Mouse (Mus musculus) CD4-positive, CD25-positive, alpha-beta regulatory T cell, adult 2 months (primary cell): ENCODE results near the gene Cnpy3.
"Not testable (repeated sequence)": the region's sequence is repeated elsewhere in the genome, so short reads cannot be mapped to it uniquely, and the experiment has no call there.

ENCODE experiments used
- DNase-seq: peaks from one replicate; pipeline ENCODE4 v3.0.0-alpha.2; 2012; ENCODE audit warnings: low read depth, low spot score

Cnpy3 gene

DNA sequence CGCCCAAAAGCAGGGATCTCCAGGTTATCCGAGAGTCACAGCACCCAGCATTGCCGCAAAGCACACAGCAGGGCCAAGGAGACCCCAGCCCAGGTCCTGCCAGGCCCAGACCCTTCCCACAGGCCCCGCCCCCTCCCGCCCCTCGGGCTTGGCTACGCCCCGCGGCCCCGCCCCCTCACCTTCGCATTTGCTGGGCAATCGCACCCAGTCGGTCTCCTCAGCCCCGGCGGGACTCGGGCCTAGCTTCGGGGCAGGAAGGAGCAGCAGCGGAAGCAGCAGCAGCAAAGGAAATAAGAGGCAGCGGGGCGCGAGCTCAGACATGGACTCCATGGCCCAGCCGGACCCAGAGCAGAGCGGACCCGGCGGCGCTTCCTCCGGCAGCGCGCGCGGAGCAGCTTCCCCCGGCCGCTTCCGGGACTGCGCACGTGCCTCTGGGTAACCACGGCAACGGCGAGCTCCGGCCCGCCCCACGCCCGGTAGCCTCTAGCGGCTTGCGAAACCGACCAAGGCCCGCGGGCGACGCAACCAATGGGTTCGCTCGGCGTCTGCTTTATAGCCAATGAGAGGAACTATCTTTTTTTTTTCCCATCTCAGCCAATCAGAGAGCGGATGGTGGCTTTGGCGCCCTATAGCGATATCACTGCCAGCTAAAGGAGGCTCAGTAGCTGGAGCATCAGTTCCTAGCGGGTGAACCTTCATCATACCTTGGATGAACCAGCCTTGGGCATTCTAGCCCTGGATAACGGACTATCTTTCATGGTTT lies at the start of gene Cnpy3:
Cnpy3 (minus strand) TSS at position 421 of the 763 bp plus-strand sequence.
- peak; percentile 100 for DNase-seq

DNA sequence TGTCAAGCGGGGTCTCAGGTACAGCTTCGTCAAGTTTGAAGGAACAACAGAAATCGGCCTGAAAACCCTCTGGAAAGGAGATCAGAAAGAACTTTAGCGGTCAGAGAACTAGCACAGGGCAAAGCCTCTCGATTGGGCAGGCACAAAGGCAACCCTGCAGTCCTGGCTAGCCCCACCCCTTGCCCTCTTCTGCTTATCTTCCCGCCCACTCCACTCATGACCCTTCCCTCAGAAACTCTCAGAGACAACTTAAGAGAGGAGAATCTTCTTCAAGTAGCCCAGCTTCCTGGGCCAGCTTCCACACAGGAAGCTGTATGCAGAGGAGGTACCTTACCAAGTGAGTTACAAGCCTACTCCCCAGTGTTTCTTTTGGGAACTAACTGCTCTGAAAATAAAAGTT lies 49.7 kb upstream of the Cnpy3 start:
- no peak for DNase-seq

DNA sequence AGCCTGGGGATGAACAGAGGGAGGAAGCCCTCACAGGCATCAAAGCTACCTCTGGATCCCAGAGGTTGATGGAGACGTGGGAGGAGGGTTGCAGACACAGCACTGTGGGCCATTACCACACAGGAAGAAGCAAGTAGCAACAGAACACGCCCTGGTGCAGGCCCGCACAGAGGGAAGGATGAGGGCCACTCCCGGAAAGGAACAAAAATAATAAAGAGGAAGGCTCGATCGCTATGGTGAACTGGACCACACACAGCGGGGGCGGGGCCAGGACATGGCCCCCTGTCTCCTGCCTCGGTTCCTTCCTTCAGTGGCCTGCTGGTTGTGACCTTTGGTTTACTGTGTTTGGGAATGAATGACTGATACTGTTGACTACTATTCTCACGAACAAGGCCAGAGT lies 47.7 kb upstream of the Cnpy3 start:
- DNase-seq = no peak

DNA sequence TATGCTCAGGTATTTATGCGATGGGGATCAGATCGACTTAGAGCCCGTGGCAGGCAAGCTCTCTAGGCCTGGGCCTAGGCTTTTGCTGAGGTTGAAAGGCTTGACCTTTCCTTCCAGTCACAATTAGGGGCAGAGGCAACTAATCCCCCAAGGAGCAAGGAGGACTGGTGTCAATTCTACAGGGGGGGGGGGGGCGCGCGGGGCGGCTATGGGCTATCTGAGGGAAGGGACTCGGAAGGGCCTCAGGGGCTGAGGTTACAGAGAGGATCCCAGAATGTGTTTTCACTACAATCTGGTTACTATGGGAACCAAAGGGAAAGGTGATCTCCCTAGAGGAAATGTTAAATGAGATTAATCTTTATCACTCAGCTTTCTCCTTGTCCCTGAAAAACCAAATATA lies 45.4 kb upstream of the Cnpy3 start:
- no peak for DNase-seq

DNA sequence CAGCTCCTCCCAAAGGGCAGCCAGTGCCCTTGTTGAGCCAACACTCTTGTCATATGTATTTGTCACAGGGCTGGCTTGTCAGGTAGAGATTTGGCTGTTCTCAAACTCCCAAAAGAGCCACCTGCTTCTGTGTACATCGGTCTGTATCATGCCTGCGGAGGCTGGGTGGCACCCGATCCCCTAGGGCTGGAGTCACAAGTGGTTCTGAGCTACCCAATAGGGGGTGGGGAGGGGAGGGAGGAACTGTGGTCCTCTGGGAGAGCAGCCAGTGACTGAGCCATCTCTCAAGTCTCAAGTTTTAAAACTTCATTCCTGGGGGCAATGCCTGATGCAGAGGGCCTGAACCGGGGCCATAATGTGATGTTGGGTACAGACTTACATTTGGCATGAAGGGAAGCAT lies 44.7 kb upstream of the Cnpy3 start:
- no peak for DNase-seq

DNA sequence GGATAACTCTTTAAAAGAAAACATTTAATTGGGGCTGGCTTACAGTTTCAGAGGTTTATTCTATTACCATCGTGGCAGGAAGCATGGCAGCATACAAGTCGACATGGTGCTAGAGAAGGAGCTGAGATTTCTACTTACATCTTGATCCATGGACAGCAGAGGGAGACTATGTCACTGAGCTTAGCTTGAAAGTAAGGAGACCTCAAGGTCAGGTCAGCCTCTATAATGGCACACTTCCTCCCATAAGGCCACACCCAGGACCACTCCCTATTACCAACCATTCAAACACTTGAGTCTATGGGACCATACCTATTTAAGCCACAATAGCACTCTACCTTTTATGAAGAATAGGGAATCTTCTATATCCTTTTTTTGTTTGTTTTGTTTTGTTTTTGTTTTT lies 40.9 kb upstream of the Cnpy3 start:
- no peak for DNase-seq

DNA sequence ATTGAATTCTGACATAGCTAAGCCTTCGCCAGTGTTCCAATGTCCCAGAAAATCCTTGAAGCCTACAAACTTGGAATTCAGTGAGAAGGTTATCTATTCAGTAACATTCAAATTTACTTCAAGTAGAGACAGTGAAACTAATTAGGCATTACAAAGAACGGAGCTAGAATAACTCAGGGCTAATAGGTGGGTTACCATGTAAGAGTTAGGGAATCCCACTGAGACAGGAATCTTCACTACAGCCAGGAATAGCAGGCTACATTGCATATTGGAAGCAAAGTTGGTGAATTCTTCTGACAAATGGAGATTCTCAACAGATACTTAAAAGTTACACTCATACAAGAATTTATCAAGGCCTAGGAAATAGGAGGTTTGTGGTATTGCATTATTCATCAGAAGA lies 36.0 kb upstream of the Cnpy3 start:
- DNase-seq = not testable (repeated sequence)

DNA sequence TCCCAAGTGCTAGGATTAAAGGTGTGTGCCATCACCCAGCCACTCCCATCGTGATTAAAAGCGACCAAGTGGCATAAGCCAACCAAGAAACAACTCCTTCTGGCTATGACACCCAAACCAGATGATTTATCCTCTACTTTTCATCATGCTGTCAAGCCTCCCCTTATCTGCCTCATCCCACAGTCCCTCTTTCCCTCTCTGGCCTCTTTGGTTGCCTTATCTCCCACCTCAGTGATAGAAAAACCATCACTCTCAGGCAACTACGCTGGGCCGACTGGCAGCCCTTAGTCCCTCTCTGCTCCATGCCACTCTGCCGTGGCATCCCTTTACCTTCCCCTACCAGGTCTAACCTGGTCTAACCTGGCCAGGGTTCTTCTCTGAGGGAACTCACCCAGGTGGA lies 34.9 kb upstream of the Cnpy3 start:
- no peak for DNase-seq

DNA sequence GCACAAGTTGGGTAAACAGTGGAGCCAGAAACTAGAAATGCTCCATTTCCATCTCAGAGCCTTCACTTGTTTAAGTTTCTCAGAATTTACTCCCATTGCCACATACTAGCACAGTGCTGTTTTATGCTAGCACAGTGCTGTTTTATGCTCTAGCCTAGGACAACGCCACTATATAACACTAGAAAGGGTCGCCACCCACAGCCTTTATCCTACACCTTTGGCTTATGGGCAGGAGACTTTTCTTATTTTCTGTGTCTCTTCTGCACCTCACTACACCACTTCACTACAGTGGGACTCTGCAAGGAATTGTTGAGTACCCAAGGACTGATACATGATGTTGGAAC lies 31.2 kb upstream of the Cnpy3 start:
- DNase-seq = no peak

DNA sequence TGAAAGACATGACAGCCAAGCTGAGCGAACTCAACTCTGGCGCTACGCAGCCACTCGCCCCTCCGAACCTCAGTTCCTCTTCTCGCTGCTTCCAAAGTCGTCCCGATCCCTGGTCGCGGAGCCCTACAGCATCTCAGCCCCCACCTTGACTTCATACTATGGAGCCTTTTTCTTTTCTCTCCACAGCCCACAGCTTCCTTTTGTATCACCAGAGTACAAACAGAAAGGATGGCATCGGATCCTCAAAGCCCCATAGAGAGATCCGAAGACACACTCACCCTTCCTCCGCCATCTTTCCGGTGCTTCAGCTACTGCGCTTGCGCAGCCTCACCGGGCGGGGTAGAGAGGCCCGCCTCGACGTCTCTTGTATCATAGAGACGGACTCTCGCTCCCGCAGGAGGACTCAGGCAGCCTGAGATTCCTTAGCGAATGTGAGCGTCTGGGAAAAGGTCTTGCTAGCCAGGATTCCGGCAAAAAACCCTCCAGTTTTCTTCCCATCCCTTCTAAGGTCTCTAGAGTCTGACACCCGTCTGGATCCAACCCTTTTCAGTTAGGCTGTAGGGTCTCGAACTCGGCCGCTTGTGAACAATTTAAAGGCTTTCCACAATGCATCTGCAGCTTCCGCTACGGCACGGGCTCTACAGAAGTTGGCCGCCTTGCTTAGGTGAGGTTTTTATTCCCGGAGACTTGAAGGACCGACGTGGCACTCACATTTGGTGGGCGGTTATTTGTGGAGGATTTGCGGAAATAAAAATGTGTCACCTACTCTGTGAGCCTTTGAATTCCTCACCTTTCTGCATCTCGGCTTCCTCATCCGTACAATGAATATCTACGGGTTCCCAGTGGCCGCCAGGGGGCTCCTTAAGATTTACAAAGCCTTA lies 30.6 kb upstream of the Cnpy3 start, which contains the start of gene Rpl7l1:
Rpl7l1 (minus strand) TSS at position 332 of the 881 bp plus-strand sequence.
- peak; percentile 94 for DNase-seq

DNA sequence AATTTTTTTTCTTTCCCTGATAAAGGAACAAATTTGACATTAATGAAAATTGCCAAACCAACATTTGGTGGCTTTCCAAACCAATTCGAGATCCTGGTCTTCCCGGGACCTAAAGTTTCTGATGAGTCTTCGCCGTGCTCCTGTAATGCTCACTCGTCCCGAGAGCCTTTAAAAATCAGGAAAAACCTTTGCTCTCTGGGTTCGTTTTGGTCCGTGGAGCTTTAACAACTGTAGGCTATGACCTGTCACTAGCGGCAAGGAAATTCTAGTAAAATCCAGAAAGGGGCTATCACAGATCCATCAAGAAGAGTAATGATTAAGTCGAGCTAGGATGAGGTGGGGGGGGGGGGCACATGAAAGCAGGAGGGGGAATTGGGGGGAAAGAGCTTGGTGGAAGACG lies 29.9 kb upstream of the Cnpy3 start:
- DNase-seq = no peak

DNA sequence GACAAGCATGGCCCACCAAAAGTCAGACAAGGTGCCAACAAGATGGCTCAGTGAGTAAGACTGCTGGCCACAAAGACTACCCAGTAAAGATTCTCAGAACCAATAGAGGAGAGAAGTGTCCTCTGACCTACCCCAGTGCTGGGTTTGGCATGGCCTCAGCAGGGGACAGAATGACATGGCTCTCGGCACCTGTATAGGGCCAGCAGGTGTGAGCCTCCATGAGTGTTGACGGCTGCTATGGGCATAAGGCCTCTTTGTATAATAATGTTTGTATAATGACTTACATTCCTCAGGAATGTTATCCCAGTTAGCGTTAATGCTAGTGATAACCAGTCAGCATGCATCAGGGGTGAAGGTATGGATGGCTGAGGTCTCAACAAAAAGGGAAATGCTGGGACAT lies 24.1 kb upstream of the Cnpy3 start:
- no peak for DNase-seq

DNA sequence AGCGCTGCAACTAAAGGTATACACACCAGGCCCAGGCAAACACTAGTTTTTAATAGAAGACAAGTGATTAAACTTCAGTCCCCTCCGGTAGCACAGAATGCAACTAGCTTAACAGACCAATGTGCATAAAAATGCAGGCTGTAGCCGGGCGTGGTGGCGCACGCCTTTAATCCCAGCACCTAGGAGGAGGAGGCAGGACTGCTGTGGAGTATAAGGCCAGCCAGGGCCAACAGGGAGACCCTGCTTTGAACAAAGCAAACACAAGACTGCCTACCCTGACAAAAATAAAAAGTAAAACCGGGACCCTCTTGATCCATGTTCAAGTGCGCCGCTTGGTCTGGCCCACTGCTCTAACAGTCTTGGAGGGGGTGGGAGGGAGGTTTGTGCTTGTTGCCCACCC lies 23.1 kb upstream of the Cnpy3 start:
- DNase-seq = no peak

DNA sequence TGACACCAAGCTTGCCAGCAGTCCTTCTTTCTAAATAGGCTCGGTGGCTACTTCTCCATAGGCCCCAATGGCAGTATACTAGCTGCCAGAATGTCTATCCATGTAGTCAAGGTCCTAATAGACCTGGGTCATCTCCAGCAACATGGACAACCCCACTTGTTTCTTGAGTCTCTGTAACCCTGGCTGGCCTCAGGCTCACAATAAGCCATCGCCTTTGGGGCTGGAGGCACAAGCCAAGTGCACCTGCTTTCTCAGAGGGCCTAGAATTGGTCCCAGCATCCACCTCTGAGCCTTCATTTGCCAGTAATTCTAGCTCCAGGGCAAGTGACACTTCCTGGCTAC lies 22.1 kb upstream of the Cnpy3 start:
- DNase-seq = no peak

DNA sequence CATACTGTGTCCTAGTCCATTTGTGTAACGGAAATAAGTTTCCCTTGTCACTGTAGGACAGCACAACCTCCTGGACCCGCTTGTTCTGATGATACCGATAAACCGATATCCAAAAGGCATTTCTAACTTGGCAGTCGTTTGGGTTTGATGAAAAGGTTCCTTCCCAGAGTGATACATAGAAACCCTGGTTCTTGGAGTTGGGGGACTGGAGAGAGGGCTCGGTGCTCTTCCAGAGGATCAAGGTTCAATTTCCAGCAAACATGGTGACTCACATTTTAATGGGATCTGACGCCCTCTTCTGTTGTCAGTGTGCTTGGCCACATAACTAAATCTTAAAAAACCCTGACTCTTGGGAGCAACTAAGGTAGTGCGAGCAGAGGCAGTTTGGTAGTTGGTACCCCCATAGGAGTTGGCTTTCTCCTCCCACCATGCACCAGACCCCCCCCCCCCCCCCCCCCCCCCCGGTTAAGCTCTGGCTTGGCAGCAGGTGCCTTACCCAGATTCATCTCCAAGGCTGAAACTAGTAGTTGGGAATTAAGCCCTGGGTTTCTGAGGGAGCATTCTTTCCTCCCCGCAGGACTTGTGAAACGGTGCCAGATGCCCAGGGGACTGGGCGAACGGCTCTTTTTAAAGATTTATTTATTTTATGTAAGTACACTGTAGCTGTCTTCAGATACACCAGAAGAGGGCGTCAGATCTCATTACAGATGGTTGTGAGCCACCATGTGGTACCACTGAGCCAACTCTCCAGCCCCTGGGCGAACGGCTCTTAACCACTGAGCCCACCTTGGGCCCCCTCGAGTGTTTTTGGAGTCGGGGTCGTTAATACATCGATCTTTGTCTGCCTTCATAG lies 21.5 kb upstream of the Cnpy3 start:
- DNase-seq = peak; percentile 44

DNA sequence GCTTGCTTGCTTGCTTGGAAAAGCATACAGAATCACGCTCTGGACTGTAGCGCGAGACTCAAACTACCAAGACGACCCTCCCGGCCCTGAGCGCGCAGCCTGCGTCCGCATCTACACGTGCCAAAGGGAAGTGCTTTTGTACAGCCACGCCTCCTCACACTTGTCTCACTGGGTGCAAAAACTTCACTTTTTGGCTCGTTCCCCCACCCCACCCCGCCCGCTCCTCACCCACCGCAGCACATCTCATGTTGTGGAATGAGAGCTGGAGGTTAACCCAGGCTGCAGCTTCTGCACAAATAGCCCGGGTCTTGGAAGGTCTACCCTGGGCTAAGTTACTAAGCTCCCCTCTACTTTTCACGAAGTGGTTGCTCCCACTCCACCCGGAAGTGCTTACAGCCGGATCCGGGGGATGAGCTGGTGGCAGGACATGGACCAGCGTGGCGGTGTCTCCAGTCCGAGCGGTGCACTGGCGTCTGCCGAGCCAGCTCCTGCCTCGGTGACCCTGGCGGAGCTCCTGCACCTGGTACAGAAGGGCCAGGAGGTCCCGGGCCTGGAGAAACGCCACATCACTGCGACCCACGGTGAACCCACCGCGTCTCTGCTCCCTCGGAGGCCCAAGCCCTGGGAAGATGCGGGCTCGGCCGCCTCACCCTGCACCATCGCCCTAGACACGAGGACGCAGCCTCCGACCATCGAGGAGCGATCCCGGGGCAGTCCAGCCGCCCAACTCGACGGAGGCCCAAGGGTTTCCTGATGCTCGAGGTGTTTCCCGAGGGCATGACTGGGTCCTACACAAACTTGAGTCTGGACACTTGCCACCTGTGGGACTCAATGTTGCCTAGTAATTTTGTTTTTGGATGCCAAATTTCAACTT lies 20.6 kb upstream of the Cnpy3 start, which contains the start of gene 2310039H08Rik:
2310039H08Rik (plus strand) TSS at position 232 of the 874 bp plus-strand sequence.
- peak; percentile 83 for DNase-seq

DNA sequence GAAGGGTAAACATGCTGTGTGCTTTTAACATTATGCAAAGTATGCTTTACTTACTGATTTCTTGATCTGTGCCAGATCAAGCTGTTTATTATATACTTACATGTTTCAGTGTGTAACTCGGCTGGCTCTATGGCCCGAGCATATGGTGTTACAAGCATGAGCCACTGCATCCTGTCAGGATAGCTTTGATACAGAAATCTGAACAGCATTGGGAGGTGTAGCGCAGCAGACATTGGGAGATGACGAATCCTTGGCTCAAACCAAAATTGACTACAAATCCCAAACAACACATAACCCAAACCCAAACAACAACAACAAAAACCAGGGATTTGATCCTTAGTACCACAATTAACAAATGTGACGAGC lies 20.0 kb upstream of the Cnpy3 start:
- no peak for DNase-seq

DNA sequence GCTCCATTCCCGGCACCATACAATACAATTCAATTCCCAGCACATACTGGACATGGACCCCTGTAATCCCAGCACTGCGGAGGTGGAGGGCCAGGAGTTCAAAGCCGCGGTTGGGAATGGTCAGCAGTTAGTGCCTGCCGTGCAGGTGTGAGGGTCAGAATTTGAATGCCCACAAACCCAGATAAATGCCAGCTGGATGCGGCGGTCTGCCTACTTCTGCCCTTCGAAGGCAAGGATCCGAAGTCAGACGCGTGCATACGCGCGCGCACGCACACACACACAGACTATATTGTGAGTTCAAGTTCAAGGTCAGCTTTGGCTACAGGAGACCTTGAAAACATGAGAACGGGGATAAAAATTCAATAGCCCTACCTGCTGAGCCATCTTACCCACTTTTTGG lies 19.6 kb upstream of the Cnpy3 start:
- no peak for DNase-seq

DNA sequence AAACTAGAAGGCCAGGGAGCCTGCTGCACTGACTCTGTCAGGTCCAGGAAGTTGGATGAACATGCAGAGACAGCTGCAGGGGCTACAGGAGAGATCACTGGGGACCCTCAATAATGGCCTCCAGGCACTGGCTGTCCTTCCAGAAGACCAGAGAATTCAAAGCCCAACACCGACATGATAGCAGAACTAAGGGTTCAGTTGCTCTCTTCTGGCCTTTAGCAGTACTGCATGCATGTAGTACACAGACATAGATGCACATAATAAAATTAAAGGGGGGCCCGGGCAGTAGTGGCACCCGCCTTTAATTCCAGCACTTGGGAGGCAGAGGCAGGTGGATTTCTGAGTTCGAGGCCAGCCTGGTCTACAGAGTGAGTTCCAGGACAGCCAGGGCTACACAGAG lies 19.0 kb upstream of the Cnpy3 start:
- no peak for DNase-seq

DNA sequence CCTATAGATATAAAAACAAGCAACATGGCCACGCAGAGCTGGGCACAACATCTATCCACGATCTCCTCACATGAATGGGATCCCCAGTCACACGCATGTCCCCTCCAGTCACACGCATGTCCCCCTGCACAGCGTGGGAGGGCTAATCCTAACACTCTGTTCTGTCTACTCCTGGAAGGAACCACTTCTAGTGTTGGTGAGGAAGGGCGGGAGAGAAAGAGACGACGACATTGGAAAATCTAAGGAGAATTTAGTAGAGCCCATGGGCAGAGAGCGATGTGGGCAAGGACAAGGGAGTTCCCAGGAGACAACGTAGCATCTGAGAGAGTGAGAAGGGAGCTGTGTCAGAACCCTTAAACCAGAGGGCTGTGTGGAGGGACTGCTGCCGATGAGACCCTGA lies 18.5 kb upstream of the Cnpy3 start:
- DNase-seq = no peak

DNA sequence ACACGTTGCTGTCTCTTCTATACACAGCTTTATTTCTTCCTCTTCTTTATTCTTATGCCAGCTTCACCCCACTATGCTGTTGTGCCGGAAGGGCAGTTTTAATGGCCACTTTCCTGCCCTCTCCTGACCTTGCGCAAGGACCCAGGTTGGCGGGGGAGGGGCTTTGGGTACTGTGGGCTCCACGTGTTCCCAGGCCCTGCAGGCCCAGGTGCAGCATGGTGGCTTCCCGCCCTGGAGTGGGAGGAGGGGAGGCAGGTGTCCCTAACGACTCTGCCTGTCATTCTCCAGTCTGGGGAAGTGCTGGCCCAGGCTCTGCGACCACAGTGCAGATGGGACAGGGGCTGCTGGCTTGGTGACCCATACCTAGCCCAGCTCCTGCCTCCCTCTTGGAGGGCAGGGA lies 15.9 kb upstream of the Cnpy3 start:
- DNase-seq = no peak
